Comparison of ENCODE assay signal across 8 mouse cellular contexts in the genomic region with DNA sequence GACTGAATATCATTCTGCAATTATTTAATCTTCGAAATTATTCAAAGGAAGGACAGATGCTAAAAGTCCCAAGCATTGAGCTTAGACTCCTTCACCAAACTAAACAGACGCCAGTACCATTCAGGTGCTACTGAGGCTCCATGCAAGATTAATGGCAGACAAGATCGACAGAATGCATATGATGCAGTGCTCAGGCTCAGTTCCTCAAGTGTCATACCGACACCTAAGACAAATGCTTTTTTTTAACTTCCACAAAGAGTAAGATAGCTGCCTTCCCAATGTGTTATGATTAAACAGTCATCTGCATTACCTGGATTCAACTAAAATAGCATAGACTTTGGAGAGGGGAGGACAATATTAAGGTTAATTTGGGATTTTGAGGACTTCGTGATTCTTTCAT. TPM values are rescaled to one million over a fixed set of nuclear protein-coding genes. Genes with fewer than 3 reads are reported as not detected.
A peak's percentile ranks its signal among the peaks of the same experiment; 100 is the strongest.
DNase-seq lines count a peak whose midpoint lies in the region; ATAC-seq and TF ChIP-seq lines count a peak whose summit lies in the region.

No protein-coding gene starts in this region.

- WGBS in forebrain, embryonic 11.5 days, result 50% methylated on average over 5 of the region's 5 CpGs
- WGBS in limb, embryonic 11.5 days, result 46% methylated on average over 5 of the region's 5 CpGs
- 38% methylated on average over 5 of the region's 5 CpGs for WGBS in neural tube, embryonic 14.5 days

- peaks cover 5% of the 10 kb centered on the region for H3K4me1 ChIP-seq in forebrain, embryonic 11.5 days (replicated peaks; ENCODE audit: control insufficient read depth, insufficient read depth, low read length)
- H3K4me1 ChIP-seq in limb, embryonic 11.5 days (ENCODE audit: control insufficient read depth, insufficient read depth, low read length), result no peaks in the 10 kb centered on the region; the same call in 1 of the 2 replicates
- peaks cover 13% of the 10 kb centered on the region for H3K4me1 ChIP-seq in neural tube, embryonic 14.5 days (ENCODE audit: control insufficient read depth, insufficient read depth, low read length)

- no peak overlapping the region for H3K27ac ChIP-seq in left cerebral cortex, adult 2 months
- no peak overlapping the region for H3K27ac ChIP-seq in forebrain, embryonic 11.5 days (ENCODE audit: low read depth, low read length)
- H3K27ac ChIP-seq in limb, embryonic 11.5 days (replicated peaks; ENCODE audit: low read depth, low read length), result no peak overlapping the region
- no peak overlapping the region for H3K27ac ChIP-seq in neural tube, embryonic 14.5 days (ENCODE audit: low read depth, low read length)

- peak overlapping the region; percentile 89 for H3K4me3 ChIP-seq in left cerebral cortex, adult 2 months
- peak overlapping the region; percentile 99 for H3K4me3 ChIP-seq in forebrain, embryonic 11.5 days (ENCODE audit: low read depth, low read length)
- no peak overlapping the region for H3K4me3 ChIP-seq in limb, embryonic 11.5 days (ENCODE audit: low read depth, low read length)
- H3K4me3 ChIP-seq in neural tube, embryonic 14.5 days (ENCODE audit: low read depth, low read length), result peak overlapping the region; percentile 100

- intact Hi-C loops in left cerebral cortex, adult 2 months (cut with DNase I), result no loop called here
- intact Hi-C loops in left cerebral cortex, postnatal 10 days (cut with DNase I), result no loop called here

- TF ChIP-seq CTCF in left cerebral cortex, adult 2 months (IDR thresholded peaks at IDR 0.05), result no peak

- H3K9ac ChIP-seq in forebrain, embryonic 11.5 days (ENCODE audit: low read length), result peak overlapping the region; percentile 24; the same call in 1 of the 2 replicates
- H3K9ac ChIP-seq in limb, embryonic 11.5 days (ENCODE audit: low read length), result no peak overlapping the region
- H3K9ac ChIP-seq in neural tube, embryonic 14.5 days (replicated peaks; ENCODE audit: low read depth, low read length), result 0 out of 2 replicates have a peak overlapping the region, but pooled peaks have one; percentile 12

- no peaks in the 10 kb centered on the region for H3K9me3 ChIP-seq in forebrain, embryonic 11.5 days (ENCODE audit: control insufficient read depth, low read length)
- no peaks in the 10 kb centered on the region for H3K9me3 ChIP-seq in limb, embryonic 11.5 days (ENCODE audit: control insufficient read depth, low read length)
- H3K9me3 ChIP-seq in neural tube, embryonic 14.5 days (ENCODE audit: control insufficient read depth, low read length), result no peaks in the 10 kb centered on the region

- ATAC-seq in forebrain, embryonic 11.5 days (replicated peaks; ENCODE audit: low FRiP score), result no peak
- no peak for ATAC-seq in limb, embryonic 11.5 days (ENCODE audit: insufficient number of reproducible peaks, low FRiP score, low TSS enrichment, low read depth)
- no peak for ATAC-seq in neural tube, embryonic 14.5 days (ENCODE audit: low read depth)

- peaks cover 5% of the 10 kb centered on the region; the same call in 1 of the 2 replicates for H3K36me3 ChIP-seq in forebrain, embryonic 11.5 days (ENCODE audit: control insufficient read depth, insufficient read depth, low read length)
- H3K36me3 ChIP-seq in limb, embryonic 11.5 days (ENCODE audit: control insufficient read depth, insufficient read depth, low read length), result peaks cover 5% of the 10 kb centered on the region
- H3K36me3 ChIP-seq in neural tube, embryonic 14.5 days (ENCODE audit: control insufficient read depth, insufficient read depth, low read length), result peaks cover 6% of the 10 kb centered on the region; the same call in 1 of the 2 replicates

- peak overlapping the region; percentile 66 for H3K4me2 ChIP-seq in forebrain, embryonic 11.5 days (ENCODE audit: low read depth, low read length, severe bottlenecking)
- H3K4me2 ChIP-seq in limb, embryonic 11.5 days (ENCODE audit: low read depth, severe bottlenecking), result peak overlapping the region; percentile 80
- H3K4me2 ChIP-seq in neural tube, embryonic 14.5 days (ENCODE audit: low read depth, low read length), result peak overlapping the region; percentile 53

- H3K27me3 ChIP-seq in forebrain, embryonic 11.5 days (ENCODE audit: control insufficient read depth, insufficient read depth, low read length), result no peaks in the 10 kb centered on the region
- no peaks in the 10 kb centered on the region for H3K27me3 ChIP-seq in limb, embryonic 11.5 days (ENCODE audit: control insufficient read depth, insufficient read depth, low read length)
- no peaks in the 10 kb centered on the region for H3K27me3 ChIP-seq in neural tube, embryonic 14.5 days (ENCODE audit: control insufficient read depth, insufficient read depth, low read length)

- DNase-seq in left cerebral cortex, adult 2 months (ENCODE audit: extremely low spot score in 1 of 2, low spot score in 2 of 2), result no peak
- DNase-seq in left cerebral cortex, postnatal 10 days (ENCODE audit: extremely low spot score in 1 of 2, low spot score in 2 of 2), result no peak
- DNase-seq in forebrain, embryonic 11.5 days (ENCODE audit: low spot score), result no peak
- no peak for DNase-seq in limb, embryonic 11.5 days (ENCODE audit: low spot score)
- DNase-seq in frontal cortex, adult 2 months (ENCODE audit: extremely low spot score in 1 of 2, low spot score in 1 of 2), result no peak
- no peak for DNase-seq in embryo, embryonic 11 days
- no peak for DNase-seq in frontal cortex, postnatal 10 days (ENCODE audit: low spot score in 2 of 2)

RNA-seq across cellular contexts. Expression of gene Ppp2r5e, which starts 1.6 kb away (rescaled TPM):
- total RNA-seq in left cerebral cortex, adult 2 months (2021), result 10 to 100 TPM; 81.7 to 84.9 TPM
- total RNA-seq in left cerebral cortex, postnatal 10 days (2021), result 10 to 100 TPM; 85.6 to 85.8 TPM
- 24.9 and 26.1 TPM in 2 replicates for polyA plus RNA-seq in forebrain, embryonic 11.5 days (2014; fragmentation: Nextera tagmentation; extraction: Ambion mirVana)
- 18.1 and 19.2 TPM in 2 replicates for polyA plus RNA-seq in limb, embryonic 11.5 days (2014; fragmentation: Nextera tagmentation; extraction: Ambion mirVana)
- polyA plus RNA-seq in neural tube, embryonic 14.5 days (2014; fragmentation: Nextera tagmentation; extraction: Ambion mirVana), result 24.2 and 25.7 TPM in 2 replicates
- polyA plus RNA-seq in frontal cortex, adult 2 months (2012; rRNA removed), result 35.9 and 40.9 TPM in 2 replicates
